Mouse (Mus musculus): Measurements from ENCODE around the gene Ano9. TPM values are rescaled to one million over a fixed set of nuclear protein-coding genes. Genes with fewer than 3 reads are reported as not detected.

The Ano9 gene
- not detected for polyA plus RNA-seq (2012; fragmentation: generic; extraction: Trizol)

GRCm38 (mm10) chr7:141117636-141118035, at the start of gene Ano9:
Gene Ano9, minus strand, starts transcription at chr7:141117806.
- Histone ChIP-seq H3K4me3 (no peak within 1 kb of the TSS), H3K36me3 (ENCODE audit: control insufficient read depth, insufficient read depth) (no peaks in the 10 kb centered on the region), H3K79me2 (ENCODE audit: control insufficient read depth, insufficient read depth) (no peaks in the 10 kb centered on the region), H3ac (ENCODE audit: control insufficient read depth, insufficient read length) (no peak within 1 kb of the TSS), H3K4me2 (ENCODE audit: low read depth) (no peak within 1 kb of the TSS), H3K27me3 (ENCODE audit: control insufficient read depth, insufficient read depth, insufficient read length) (peaks cover 13% of the 10 kb centered on the region)
- no peak for TF ChIP-seq TCF3 (IDR thresholded peaks at IDR 0.05; ENCODE audit: insufficient read length, low read depth)
- no peak for TF ChIP-seq MAX (IDR thresholded peaks at IDR 0.05; ENCODE audit: low read depth)
- no peak for TF ChIP-seq POLR2AphosphoS2 (IDR thresholded peaks at IDR 0.05; ENCODE audit: insufficient read length, low read depth)
- no peak for TF ChIP-seq MYOD1 (IDR thresholded peaks at IDR 0.05; ENCODE audit: control insufficient read depth in 1 of 3, insufficient read length in 2 of 3, low read depth in 2 of 3)
- no peak for TF ChIP-seq REST (IDR thresholded peaks at IDR 0.05; ENCODE audit: insufficient read depth, insufficient read length)
- TF ChIP-seq POLR2A (IDR thresholded peaks at IDR 0.05; ENCODE audit: insufficient read length, low read depth): no peak
- no peak for TF ChIP-seq SRF (IDR thresholded peaks at IDR 0.05; ENCODE audit: control insufficient read depth, insufficient read length, low read depth)
- TF ChIP-seq MYOG (IDR thresholded peaks at IDR 0.05; ENCODE audit: control insufficient read depth in 1 of 3, insufficient read depth in 1 of 3, insufficient read length in 2 of 3, low read depth in 2 of 3): no peak
- no peak for TF ChIP-seq CEBPB (IDR thresholded peaks at IDR 0.05; ENCODE audit: insufficient read depth, poor library complexity, severe bottlenecking)
- no peak for TF ChIP-seq USF1 (IDR thresholded peaks at IDR 0.05; ENCODE audit: low read depth)

DNA sequence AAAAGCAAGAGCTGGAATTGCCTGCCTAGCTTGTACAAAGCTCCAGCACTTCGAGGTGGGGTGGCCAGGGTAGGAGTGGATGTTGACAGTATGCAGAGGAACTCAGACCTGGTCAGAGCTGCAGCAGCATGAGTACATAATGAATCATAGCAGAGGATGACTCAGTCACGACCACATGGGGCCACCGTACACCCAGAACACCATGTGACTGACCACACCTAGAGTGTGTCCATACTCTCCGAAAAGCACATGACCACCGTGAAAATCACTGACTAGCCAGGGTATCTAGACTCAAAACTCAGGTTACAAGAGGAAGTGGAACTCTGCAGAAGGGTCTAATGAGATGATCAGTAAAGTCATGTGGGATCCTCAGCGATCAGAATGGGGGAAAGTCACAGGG, 47.2 kb upstream of the Ano9 start:
- H3K36me3 ChIP-seq (ENCODE audit: control insufficient read depth, insufficient read depth): peaks cover 31% of the 10 kb centered on the region
- H3K27me3 ChIP-seq (ENCODE audit: control insufficient read depth, insufficient read depth, insufficient read length): no peaks in the 10 kb centered on the region
- TF ChIP-seq CEBPB (IDR thresholded peaks at IDR 0.05; ENCODE audit: insufficient read depth, poor library complexity, severe bottlenecking): 0 out of 2 replicates have a peak, but pooled peaks have one; percentile 3
- peak; percentile 71 for TF ChIP-seq MAX (IDR thresholded peaks at IDR 0.05; ENCODE audit: low read depth)
- TF ChIP-seq USF1 (IDR thresholded peaks at IDR 0.05; ENCODE audit: low read depth): peak; percentile 96
- peak in 1 of 3 experiments; percentile 46 for TF ChIP-seq MYOD1 (IDR thresholded peaks at IDR 0.05; ENCODE audit: control insufficient read depth in 1 of 3, insufficient read length in 2 of 3, low read depth in 2 of 3)
- no peak for TF ChIP-seq POLR2AphosphoS2 (IDR thresholded peaks at IDR 0.05; ENCODE audit: insufficient read length, low read depth)
- TF ChIP-seq TCF12 (IDR thresholded peaks at IDR 0.05; ENCODE audit: insufficient read depth, poor library complexity, severe bottlenecking): no peak
- no peak for TF ChIP-seq MYOG (IDR thresholded peaks at IDR 0.05; ENCODE audit: control insufficient read depth in 1 of 3, insufficient read depth in 1 of 3, insufficient read length in 2 of 3, low read depth in 2 of 3)
- no peak overlapping the region for H3ac ChIP-seq (ENCODE audit: control insufficient read depth, insufficient read length)
- H3K4me3 ChIP-seq: no peak overlapping the region
- peaks cover 14% of the 10 kb centered on the region for H3K79me2 ChIP-seq (ENCODE audit: control insufficient read depth, insufficient read depth)
- peak overlapping the region; percentile 83 for H3K4me2 ChIP-seq (ENCODE audit: low read depth)

GRCm38 (mm10) chr7:141164397-141164796, 46.8 kb upstream of the Ano9 start:
- no peak overlapping the region for H3ac ChIP-seq (ENCODE audit: control insufficient read depth, insufficient read length)
- peaks cover 31% of the 10 kb centered on the region for H3K36me3 ChIP-seq (ENCODE audit: control insufficient read depth, insufficient read depth)
- H3K79me2 ChIP-seq (ENCODE audit: control insufficient read depth, insufficient read depth): peaks cover 14% of the 10 kb centered on the region
- TF ChIP-seq POLR2A (IDR thresholded peaks at IDR 0.05; ENCODE audit: insufficient read length, low read depth) (no peak), TCF3 (IDR thresholded peaks at IDR 0.05; ENCODE audit: insufficient read length, low read depth) (no peak), SRF (IDR thresholded peaks at IDR 0.05; ENCODE audit: control insufficient read depth, insufficient read length, low read depth) (no peak), TCF12 (IDR thresholded peaks at IDR 0.05; ENCODE audit: insufficient read depth, poor library complexity, severe bottlenecking) (no peak), POLR2AphosphoS2 (IDR thresholded peaks at IDR 0.05; ENCODE audit: insufficient read length, low read depth) (no peak)
- no peak overlapping the region for H3K4me3 ChIP-seq
- H3K27me3 ChIP-seq (ENCODE audit: control insufficient read depth, insufficient read depth, insufficient read length): no peaks in the 10 kb centered on the region
- peak overlapping the region; percentile 83 for H3K4me2 ChIP-seq (ENCODE audit: low read depth)

DNA sequence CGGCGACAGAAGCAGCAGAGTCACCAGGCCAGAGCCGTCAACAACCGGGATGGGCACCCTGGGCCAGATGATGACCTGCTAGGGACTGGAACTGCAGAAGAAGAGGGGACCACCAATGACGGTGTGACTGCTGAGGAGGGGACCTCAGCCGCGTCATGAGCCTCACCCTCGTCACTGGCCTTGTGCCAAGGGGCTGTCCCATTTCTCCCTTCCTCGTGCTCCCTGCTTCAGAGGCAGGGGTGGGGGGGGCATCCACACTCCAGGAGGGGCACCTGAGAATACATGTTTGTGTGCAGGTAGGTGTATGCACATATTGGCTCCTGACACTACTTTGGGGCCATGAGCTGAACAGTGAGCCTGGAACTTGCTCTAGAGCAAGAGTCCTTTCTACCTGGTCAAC, 37.8 kb upstream of the Ano9 start:
- H3K4me2 ChIP-seq (ENCODE audit: low read depth): no peak overlapping the region

GRCm38 (mm10) chr7:141148639-141149038, 31.0 kb upstream of the Ano9 start:
- TF ChIP-seq MAX (IDR thresholded peaks at IDR 0.05; ENCODE audit: low read depth) (no peak), POLR2A (IDR thresholded peaks at IDR 0.05; ENCODE audit: insufficient read length, low read depth) (no peak), MYOD1 (IDR thresholded peaks at IDR 0.05; ENCODE audit: control insufficient read depth in 1 of 3, insufficient read length in 2 of 3, low read depth in 2 of 3) (no peak), TCF12 (IDR thresholded peaks at IDR 0.05; ENCODE audit: insufficient read depth, poor library complexity, severe bottlenecking) (no peak), USF1 (IDR thresholded peaks at IDR 0.05; ENCODE audit: low read depth) (no peak), TCF3 (IDR thresholded peaks at IDR 0.05; ENCODE audit: insufficient read length, low read depth) (no peak), SRF (IDR thresholded peaks at IDR 0.05; ENCODE audit: control insufficient read depth, insufficient read length, low read depth) (no peak), POLR2AphosphoS2 (IDR thresholded peaks at IDR 0.05; ENCODE audit: insufficient read length, low read depth) (no peak), MYOG (IDR thresholded peaks at IDR 0.05; ENCODE audit: control insufficient read depth in 1 of 3, insufficient read depth in 1 of 3, insufficient read length in 2 of 3, low read depth in 2 of 3) (no peak)
- H3K27me3 ChIP-seq (ENCODE audit: control insufficient read depth, insufficient read depth, insufficient read length): no peaks in the 10 kb centered on the region
- no peak overlapping the region for H3ac ChIP-seq (ENCODE audit: control insufficient read depth, insufficient read length)
- H3K79me2 ChIP-seq (ENCODE audit: control insufficient read depth, insufficient read depth): no peaks in the 10 kb centered on the region
- no peak overlapping the region for H3K4me2 ChIP-seq (ENCODE audit: low read depth)
- H3K36me3 ChIP-seq (ENCODE audit: control insufficient read depth, insufficient read depth): peaks cover 9% of the 10 kb centered on the region
- no peak overlapping the region for H3K4me3 ChIP-seq

More for the DNA sequence above, 37.8 kb upstream of the Ano9 start:
- no peaks in the 10 kb centered on the region for H3K27me3 ChIP-seq (ENCODE audit: control insufficient read depth, insufficient read depth, insufficient read length)
- H3ac ChIP-seq (ENCODE audit: control insufficient read depth, insufficient read length): no peak overlapping the region
- H3K79me2 ChIP-seq (ENCODE audit: control insufficient read depth, insufficient read depth): no peaks in the 10 kb centered on the region
- TF ChIP-seq TCF3 (IDR thresholded peaks at IDR 0.05; ENCODE audit: insufficient read length, low read depth) (no peak), POLR2A (IDR thresholded peaks at IDR 0.05; ENCODE audit: insufficient read length, low read depth) (no peak), MAX (IDR thresholded peaks at IDR 0.05; ENCODE audit: low read depth) (no peak), TCF12 (IDR thresholded peaks at IDR 0.05; ENCODE audit: insufficient read depth, poor library complexity, severe bottlenecking) (no peak), CEBPB (IDR thresholded peaks at IDR 0.05; ENCODE audit: insufficient read depth, poor library complexity, severe bottlenecking) (no peak), REST (IDR thresholded peaks at IDR 0.05; ENCODE audit: insufficient read depth, insufficient read length) (no peak)
- H3K4me3 ChIP-seq: no peak overlapping the region
- H3K36me3 ChIP-seq (ENCODE audit: control insufficient read depth, insufficient read depth): peaks cover 13% of the 10 kb centered on the region
